Mouse (Mus musculus): ENCODE data around the gene Gm10024. TPM values are rescaled to one million over a fixed set of nuclear protein-coding genes. Genes with fewer than 3 reads are reported as not detected.
"Not testable (repeated sequence)": the region's sequence is repeated elsewhere in the genome, so short reads cannot be mapped to it uniquely, and the experiment has no call there.

Gm10024 gene
- total RNA-seq, 1 experiment from 2014 or later: not detected

DNA sequence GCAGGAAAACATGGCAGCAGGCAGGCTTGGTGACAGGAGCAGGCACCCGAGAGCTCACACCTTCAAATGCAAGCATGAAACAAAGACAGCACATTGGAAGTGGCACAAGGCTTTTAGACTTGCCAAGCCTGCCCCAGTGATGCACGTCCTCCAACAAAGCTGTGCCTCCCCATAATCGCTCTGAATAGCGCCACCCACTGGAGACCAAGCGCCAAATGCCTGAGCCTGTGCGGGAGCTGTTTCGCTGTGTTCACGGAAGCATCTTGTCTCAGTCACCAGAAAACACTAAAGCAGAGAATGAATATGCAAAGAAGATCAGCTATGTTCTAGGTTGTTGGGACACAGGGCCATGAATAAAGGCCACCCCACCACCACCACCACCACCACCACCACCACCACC lies 13.6 kb downstream of the Gm10024 start:
- ATAC-seq (replicated peaks; ENCODE audit: insufficient number of reproducible peaks, low FRiP score, low TSS enrichment, poor library complexity, severe bottlenecking): no peak

DNA sequence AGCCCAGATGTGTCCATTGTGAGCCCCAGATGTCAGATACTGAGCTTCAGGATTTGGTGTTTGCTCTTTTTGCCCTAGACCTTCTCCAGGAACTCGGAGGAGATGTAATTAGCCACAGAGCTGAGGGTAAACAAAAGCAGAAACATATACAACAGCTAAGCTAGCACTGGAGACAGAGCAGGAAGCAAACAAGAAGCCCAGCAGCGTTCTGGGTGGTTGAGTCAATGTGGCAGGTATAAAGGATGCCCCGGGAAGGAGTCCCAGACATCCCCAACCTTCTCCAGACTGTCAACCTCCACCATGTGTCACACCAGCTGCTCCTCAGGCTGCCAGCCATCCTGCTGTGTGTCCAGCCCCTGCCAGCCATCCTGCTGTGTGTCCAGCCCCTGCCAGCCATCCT lies 14.9 kb downstream of the Gm10024 start, which contains the start of gene Gm10100:
Gene Gm10100 (plus strand): TSS at position 301 of the 400 bp plus-strand sequence.
- ATAC-seq (replicated peaks; ENCODE audit: insufficient number of reproducible peaks, low FRiP score, low TSS enrichment, poor library complexity, severe bottlenecking): no peak

- no peak for ATAC-seq (replicated peaks; ENCODE audit: insufficient number of reproducible peaks, low FRiP score, low TSS enrichment, poor library complexity, severe bottlenecking)
Observed at GRCm38 (mm10) chr10:77728280-77728679, 17.0 kb downstream of the Gm10024 start.

GRCm38 (mm10) chr10:77729241-77729640 lies 18.0 kb downstream of the Gm10024 start:
- no peak for ATAC-seq (replicated peaks; ENCODE audit: insufficient number of reproducible peaks, low FRiP score, low TSS enrichment, poor library complexity, severe bottlenecking)

DNA sequence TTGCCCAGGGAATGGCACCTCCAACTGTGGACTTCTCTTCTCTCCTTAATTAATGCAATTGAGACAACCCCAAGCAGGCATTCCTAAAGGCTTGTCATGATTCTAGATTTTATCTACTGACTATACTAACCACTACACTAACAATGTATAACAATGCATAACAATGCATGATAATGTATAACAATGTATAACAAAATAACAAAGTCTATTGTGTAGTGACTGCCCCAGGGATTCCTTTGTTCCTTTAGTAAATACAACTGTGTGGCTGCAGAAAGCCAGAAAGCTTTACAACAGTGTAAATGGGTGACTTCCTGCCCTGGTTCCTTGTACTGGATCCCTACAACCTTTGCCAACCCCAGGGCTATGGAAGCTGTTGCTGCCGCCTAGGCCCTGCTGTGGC lies 24.7 kb downstream of the Gm10024 start:
- ATAC-seq (replicated peaks; ENCODE audit: insufficient number of reproducible peaks, low FRiP score, low TSS enrichment, poor library complexity, severe bottlenecking): no peak

- no peak for ATAC-seq (replicated peaks; ENCODE audit: insufficient number of reproducible peaks, low FRiP score, low TSS enrichment, poor library complexity, severe bottlenecking)
Observed at GRCm38 (mm10) chr10:77738929-77739328, 27.7 kb downstream of the Gm10024 start.

DNA sequence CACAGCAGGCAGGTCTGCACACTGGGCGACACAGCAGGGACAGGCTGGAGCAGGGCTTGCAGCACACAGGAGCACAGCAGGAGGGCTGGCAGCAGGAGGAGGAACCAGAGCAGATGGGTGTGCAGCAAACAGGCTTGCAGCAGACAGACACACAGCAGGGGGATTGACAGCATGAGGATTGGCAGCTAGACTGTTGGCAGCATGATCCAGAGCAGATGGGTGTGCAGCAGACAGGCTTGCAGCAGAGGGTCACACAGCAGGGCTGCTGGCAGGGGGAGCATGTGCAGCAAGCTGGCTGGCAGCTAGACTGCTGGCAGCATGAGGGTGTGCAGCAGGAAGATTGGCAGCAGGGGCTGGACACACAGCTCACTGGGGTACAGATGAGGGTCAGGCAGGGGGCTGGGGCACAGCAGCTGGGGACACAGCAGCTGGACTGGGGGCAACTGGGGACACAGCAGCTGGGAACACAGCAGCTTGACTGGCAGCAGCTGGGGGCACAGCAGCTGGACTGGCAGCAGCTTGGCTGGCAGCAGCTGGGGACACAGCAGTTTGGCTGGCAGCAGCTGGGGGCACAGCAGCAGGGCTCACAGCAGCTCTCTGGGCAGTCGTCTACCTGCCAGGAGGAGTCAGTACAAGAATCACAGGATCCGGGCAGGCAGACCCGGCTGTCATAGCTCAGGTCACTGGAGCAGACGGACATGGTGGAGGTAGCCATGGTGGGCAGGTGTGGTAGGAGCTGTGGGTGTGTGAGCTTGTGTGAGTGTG lies 30.8 kb downstream of the Gm10024 start, which contains the start of gene Gm18596:
Gene Gm18596 (minus strand): TSS at position 715 of the 765 bp plus-strand sequence.
- ATAC-seq (replicated peaks; ENCODE audit: insufficient number of reproducible peaks, low FRiP score, low TSS enrichment, poor library complexity, severe bottlenecking): not testable (repeated sequence)

GRCm38 (mm10) chr10:77750686-77751085 lies 39.4 kb downstream of the Gm10024 start:
- ATAC-seq (replicated peaks; ENCODE audit: insufficient number of reproducible peaks, low FRiP score, low TSS enrichment, poor library complexity, severe bottlenecking): not testable (repeated sequence)

- ATAC-seq (replicated peaks; ENCODE audit: insufficient number of reproducible peaks, low FRiP score, low TSS enrichment, poor library complexity, severe bottlenecking): not testable (repeated sequence)
Observed at GRCm38 (mm10) chr10:77751254-77751653, 40.0 kb downstream of the Gm10024 start, which contains the start of gene Gm9736. TSS of gene Gm9736 (minus strand) at chr10:77751354.

DNA sequence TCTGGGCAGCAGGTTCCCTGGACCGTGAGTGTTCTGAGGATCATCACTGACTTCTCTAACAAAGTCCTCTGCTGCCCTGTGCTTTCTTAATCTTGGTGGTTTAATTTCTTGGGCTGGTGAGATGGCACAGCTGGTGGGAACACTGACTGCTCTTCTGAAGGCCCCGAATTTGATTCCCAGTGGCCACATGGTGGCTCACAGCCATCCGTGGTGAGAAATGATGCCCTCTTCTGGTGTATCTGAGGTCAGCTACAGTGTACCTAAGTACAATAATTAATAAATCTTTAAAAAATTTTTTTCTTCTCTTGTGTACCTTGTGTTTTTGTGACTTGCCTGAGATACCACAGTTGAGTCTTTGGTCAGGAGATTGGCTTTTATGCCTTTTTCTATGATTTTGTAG lies 41.1 kb downstream of the Gm10024 start:
- not testable (repeated sequence) for ATAC-seq (replicated peaks; ENCODE audit: insufficient number of reproducible peaks, low FRiP score, low TSS enrichment, poor library complexity, severe bottlenecking)

- ATAC-seq (replicated peaks; ENCODE audit: insufficient number of reproducible peaks, low FRiP score, low TSS enrichment, poor library complexity, severe bottlenecking): no peak
Observed at GRCm38 (mm10) chr10:77753448-77753847, 42.2 kb downstream of the Gm10024 start.

DNA sequence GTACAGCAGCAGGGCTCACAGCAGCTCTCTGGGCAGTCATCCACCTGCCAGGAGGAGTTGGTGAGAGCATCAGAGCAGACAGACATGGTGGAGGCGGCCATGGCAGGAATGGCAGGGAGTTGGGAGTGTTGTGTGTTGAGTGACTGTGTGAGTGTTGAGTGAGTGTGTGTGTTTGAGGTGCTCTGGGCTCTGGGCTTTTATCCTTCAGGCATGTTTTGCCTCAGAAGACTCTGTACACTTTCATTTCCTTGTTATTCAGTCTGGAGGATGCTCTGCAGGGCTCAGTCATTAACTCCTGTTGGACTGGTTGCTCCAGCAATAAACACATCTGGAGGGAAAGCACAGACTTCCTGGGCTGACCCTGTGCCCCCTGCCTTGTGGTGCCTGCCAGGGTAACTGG lies 48.3 kb downstream of the Gm10024 start, which contains the start of gene Gm3233:
Gene Gm3233 (minus strand): TSS at position 101 of the 400 bp plus-strand sequence.
- ATAC-seq (replicated peaks; ENCODE audit: insufficient number of reproducible peaks, low FRiP score, low TSS enrichment, poor library complexity, severe bottlenecking): not testable (repeated sequence)

Other genes starting within 250 kb of the Gm10024 start
- 24.9 to 35.4 TPM (median 27.8 TPM) in 3 replicates for gene Fam207a, start 195.7 kb upstream of the Gm10024 start, total RNA-seq (2017)
- 1,034 to 1,189 TPM (median 1,065 TPM) in 3 replicates for gene Itgb2, start 181.2 kb upstream of the Gm10024 start, total RNA-seq (2017)
- 79.9 to 128 TPM (median 104 TPM) in 3 replicates for gene Pttg1ip, start 129.7 kb upstream of the Gm10024 start, total RNA-seq (2017)
- 84.2 to 128 TPM (median 126 TPM) in 3 replicates for gene Sumo3, start 105.4 kb upstream of the Gm10024 start, total RNA-seq (2017)
- gene Gm49325, start 105.3 kb upstream of the Gm10024 start, total RNA-seq (2017): 1.7 to 5.5 TPM in 2 of 3 replicates, not detected in the other
- 60.6 to 127 TPM (median 70.3 TPM) in 3 replicates for gene Ube2g2, start 89.2 kb upstream of the Gm10024 start, total RNA-seq (2017)
- gene Tspear, start 24.9 kb upstream of the Gm10024 start, total RNA-seq (2017): not detected in 3 replicates
- gene Gm19402, start 20.7 kb upstream of the Gm10024 start, total RNA-seq (2017): not detected in 3 replicates
- gene Gm9508, start 14.2 kb upstream of the Gm10024 start, total RNA-seq (2017): not detected in 3 replicates
- not detected in 3 replicates for gene Gm10272, start 4.8 kb upstream of the Gm10024 start, total RNA-seq (2017)
- not detected in 3 replicates for gene Gm10142, start 4.3 kb downstream of the Gm10024 start, total RNA-seq (2017)
- gene Krtap12-1, start 9.1 kb downstream of the Gm10024 start, total RNA-seq (2017): not detected in 3 replicates
- not detected in 3 replicates for gene Gm10100, start 15.0 kb downstream of the Gm10024 start, total RNA-seq (2017)
- gene Gm18596, start 31.2 kb downstream of the Gm10024 start, total RNA-seq (2017): not detected in 3 replicates
- not detected in 3 replicates for gene Gm9736, start 39.9 kb downstream of the Gm10024 start, total RNA-seq (2017)
- gene Gm3233, start 48.2 kb downstream of the Gm10024 start, total RNA-seq (2017): not detected in 3 replicates
- gene Gm3238, start 59.9 kb downstream of the Gm10024 start, total RNA-seq (2017): not detected in 3 replicates
- not detected in 3 replicates for gene Gm7138, start 65.5 kb downstream of the Gm10024 start, total RNA-seq (2017)
- gene Gm3250, start 71.1 kb downstream of the Gm10024 start, total RNA-seq (2017): not detected in 3 replicates
- not detected in 3 replicates for gene Gm7137, start 76.7 kb downstream of the Gm10024 start, total RNA-seq (2017)
- not detected in 3 replicates for gene Gm9639, start 83.6 kb downstream of the Gm10024 start, total RNA-seq (2017)
- gene Gm19668, start 87.7 kb downstream of the Gm10024 start, total RNA-seq (2017): not detected in 3 replicates
- not detected in 3 replicates for gene Gm9507, start 100.4 kb downstream of the Gm10024 start, total RNA-seq (2017)
- not detected in 3 replicates for gene Gm2696, start 103.2 kb downstream of the Gm10024 start, total RNA-seq (2017)
- not detected in 3 replicates for gene Krtap10-4, start 115.6 kb downstream of the Gm10024 start, total RNA-seq (2017)
- not detected in 3 replicates for gene Krtap10-10, start 124.5 kb downstream of the Gm10024 start, total RNA-seq (2017)
- not detected in 3 replicates for gene Gm36176, start 135.3 kb downstream of the Gm10024 start, total RNA-seq (2017)
- not detected in 3 replicates for gene Gm10318, start 141.4 kb downstream of the Gm10024 start, total RNA-seq (2017)
- gene Gm3285, start 150.5 kb downstream of the Gm10024 start, total RNA-seq (2017): not detected in 3 replicates
- gene Lrrc3, start 191.1 kb downstream of the Gm10024 start, total RNA-seq (2017): not detected in 3 replicates

Measured in monocyte, adult 5-6 weeks (primary cell).